Mouse (Mus musculus): ENCODE results near the gene Zfp277. TPM values are rescaled to one million over a fixed set of nuclear protein-coding genes. Genes with fewer than 3 reads are reported as not detected.
A peak's percentile ranks its signal among the peaks of the same experiment; 100 is the strongest.

Zfp277 gene
- polyA plus RNA-seq, 1 experiment from 2014 or later = 32.1 TPM

DNA sequence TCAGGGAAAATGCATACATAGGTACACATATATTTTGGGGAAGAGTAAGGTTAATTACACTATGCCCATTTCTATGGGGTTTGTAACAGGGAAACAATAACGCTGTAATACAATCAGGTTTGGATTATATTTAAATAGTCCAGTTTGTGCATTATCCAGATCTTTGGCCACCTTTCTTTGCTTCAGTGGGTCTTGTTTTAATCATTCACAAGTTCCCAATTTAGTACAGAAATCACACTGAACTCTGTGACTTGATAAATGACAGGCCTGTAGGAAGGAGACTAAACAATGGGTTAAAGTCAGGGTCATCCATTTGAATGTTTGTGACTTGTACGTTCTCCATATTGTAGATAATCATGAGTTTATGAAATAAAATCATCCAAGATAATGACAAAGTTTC lies 130.6 kb downstream of the Zfp277 start:
- over 99% methylated on average over 2 of the region's 2 CpGs for WGBS

DNA sequence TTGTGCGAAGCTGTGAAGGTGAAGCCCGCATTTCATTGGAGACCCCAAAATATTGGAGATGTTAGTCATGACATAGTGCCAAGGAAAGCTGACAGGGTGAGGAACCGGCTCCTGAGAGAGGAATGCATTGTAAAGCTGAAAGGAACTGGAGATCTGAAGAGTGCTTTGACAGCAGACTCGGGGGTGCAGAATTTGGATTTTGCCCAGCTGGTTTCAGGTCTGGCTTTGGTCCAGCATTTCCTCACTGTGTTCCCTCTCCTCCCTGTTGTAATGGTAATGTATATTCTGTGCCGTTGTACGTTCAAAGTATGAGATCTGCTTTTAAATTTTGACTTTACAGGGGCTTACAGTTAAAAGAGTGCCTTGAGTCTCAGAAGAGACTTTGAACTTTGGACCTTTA lies 141.7 kb downstream of the Zfp277 start:
- Histone ChIP-seq H3K4me2 (ENCODE audit: low read length) (no peak overlapping the region), H3K9me3 (ENCODE audit: control insufficient read depth, low read length) (no peaks in the 10 kb centered on the region), H3K27me3 (ENCODE audit: control insufficient read depth, insufficient read depth, low read length) (no peaks in the 10 kb centered on the region), H3K4me1 (ENCODE audit: control insufficient read depth, insufficient read depth, low read length) (no peaks in the 10 kb centered on the region), H3K9ac (replicated peaks; ENCODE audit: low read length) (no peak overlapping the region), H3K36me3 (ENCODE audit: control insufficient read depth, insufficient read depth, low read length) (no peaks in the 10 kb centered on the region), H3K27ac (replicated peaks; ENCODE audit: low read depth, low read length) (no peak overlapping the region), H3K4me3 (replicated peaks; ENCODE audit: low read depth, low read length) (no peak overlapping the region)
- 59% methylated on average over 6 of the region's 6 CpGs for WGBS
- DNase-seq (peak; percentile 49), ATAC-seq (ENCODE audit: low FRiP score, low TSS enrichment) (no peak)

More for the DNA sequence above, 130.6 kb downstream of the Zfp277 start:
- Histone ChIP-seq H3K4me1 (ENCODE audit: control insufficient read depth, insufficient read depth, low read length) (no peaks in the 10 kb centered on the region), H3K4me2 (ENCODE audit: low read length) (no peak overlapping the region), H3K9ac (replicated peaks; ENCODE audit: low read length) (no peak overlapping the region), H3K27ac (replicated peaks; ENCODE audit: low read depth, low read length) (no peak overlapping the region), H3K36me3 (ENCODE audit: control insufficient read depth, insufficient read depth, low read length) (0 out of 2 replicates have a peak, but pooled peaks cover 7% of the 10 kb centered on the region), H3K9me3 (ENCODE audit: control insufficient read depth, low read length) (no peaks in the 10 kb centered on the region), H3K4me3 (replicated peaks; ENCODE audit: low read depth, low read length) (no peak overlapping the region), H3K27me3 (ENCODE audit: control insufficient read depth, insufficient read depth, low read length) (no peaks in the 10 kb centered on the region)
- no peak for ATAC-seq (ENCODE audit: low FRiP score, low TSS enrichment)
- DNase-seq = no peak

- Histone ChIP-seq H3K36me3 (ENCODE audit: control insufficient read depth, insufficient read depth, low read length) (no peaks in the 10 kb centered on the region), H3K27ac (replicated peaks; ENCODE audit: low read depth, low read length) (no peak overlapping the region), H3K9me3 (ENCODE audit: control insufficient read depth, low read length) (no peaks in the 10 kb centered on the region), H3K4me1 (ENCODE audit: control insufficient read depth, insufficient read depth, low read length) (no peaks in the 10 kb centered on the region), H3K4me2 (ENCODE audit: low read length) (no peak overlapping the region), H3K9ac (replicated peaks; ENCODE audit: low read length) (no peak overlapping the region), H3K27me3 (ENCODE audit: control insufficient read depth, insufficient read depth, low read length) (no peaks in the 10 kb centered on the region), H3K4me3 (replicated peaks; ENCODE audit: low read depth, low read length) (no peak overlapping the region)
- DNase-seq (no peak), ATAC-seq (ENCODE audit: low FRiP score, low TSS enrichment) (no peak)
- 95% methylated on average over 3 of the region's 3 CpGs for WGBS
Measured at GRCm38 (mm10) chr12:40298636-40299035, 147.1 kb downstream of the Zfp277 start.

GRCm38 (mm10) chr12:40286539-40286938 lies 159.2 kb downstream of the Zfp277 start:
- no peaks in the 10 kb centered on the region for H3K4me1 ChIP-seq (ENCODE audit: control insufficient read depth, insufficient read depth, low read length)
- H3K27ac ChIP-seq (replicated peaks; ENCODE audit: low read depth, low read length) = no peak overlapping the region
- WGBS = 79% methylated on average over 4 of the region's 4 CpGs
- H3K27me3 ChIP-seq (ENCODE audit: control insufficient read depth, insufficient read depth, low read length) = no peaks in the 10 kb centered on the region
- no peaks in the 10 kb centered on the region for H3K9me3 ChIP-seq (ENCODE audit: control insufficient read depth, low read length)
- no peak overlapping the region for H3K4me3 ChIP-seq (replicated peaks; ENCODE audit: low read depth, low read length)
- DNase-seq (peak; percentile 29), ATAC-seq (ENCODE audit: low FRiP score, low TSS enrichment) (no peak)
- no peak overlapping the region for H3K9ac ChIP-seq (replicated peaks; ENCODE audit: low read length)
- no peaks in the 10 kb centered on the region for H3K36me3 ChIP-seq (ENCODE audit: control insufficient read depth, insufficient read depth, low read length)
- H3K4me2 ChIP-seq (ENCODE audit: low read length) = no peak overlapping the region

GRCm38 (mm10) chr12:40280596-40281325 lies 164.9 kb downstream of the Zfp277 start:
- ATAC-seq (ENCODE audit: low FRiP score, low TSS enrichment) (no peak), DNase-seq (no peak)
- Histone ChIP-seq H3K4me3 (replicated peaks; ENCODE audit: low read depth, low read length) (no peak overlapping the region), H3K9ac (replicated peaks; ENCODE audit: low read length) (no peak overlapping the region), H3K27me3 (ENCODE audit: control insufficient read depth, insufficient read depth, low read length) (no peaks in the 10 kb centered on the region), H3K4me1 (ENCODE audit: control insufficient read depth, insufficient read depth, low read length) (no peaks in the 10 kb centered on the region), H3K9me3 (ENCODE audit: control insufficient read depth, low read length) (no peaks in the 10 kb centered on the region), H3K27ac (replicated peaks; ENCODE audit: low read depth, low read length) (no peak overlapping the region), H3K4me2 (ENCODE audit: low read length) (no peak overlapping the region), H3K36me3 (ENCODE audit: control insufficient read depth, insufficient read depth, low read length) (no peaks in the 10 kb centered on the region)
- WGBS = 90% methylated on average over 4 of the region's 4 CpGs

- H3K4me1 ChIP-seq (ENCODE audit: control insufficient read depth, insufficient read depth, low read length) = no peaks in the 10 kb centered on the region
Measured at GRCm38 (mm10) chr12:40277581-40277980, 168.1 kb downstream of the Zfp277 start.

DNA sequence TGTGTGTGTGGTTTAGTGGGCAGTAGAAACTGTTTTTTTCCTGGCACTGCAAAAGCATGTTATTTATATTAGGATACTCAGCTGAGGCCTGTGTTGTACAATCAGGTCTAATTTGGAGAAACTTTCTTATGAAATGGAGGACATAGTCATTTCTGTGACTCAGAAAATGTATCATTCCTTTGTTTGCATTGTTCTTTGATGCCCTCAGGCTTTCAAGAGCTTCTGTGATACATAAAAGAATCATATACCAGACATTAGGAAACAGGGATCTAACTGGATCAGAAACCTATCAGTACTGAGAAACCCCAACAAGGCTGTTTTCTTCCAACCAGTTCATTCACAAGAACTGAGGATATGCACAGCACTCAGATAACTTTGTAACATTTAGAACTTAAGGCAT lies 170.8 kb downstream of the Zfp277 start:
- Histone ChIP-seq H3K4me3 (replicated peaks; ENCODE audit: low read depth, low read length) (no peak overlapping the region), H3K27ac (replicated peaks; ENCODE audit: low read depth, low read length) (no peak overlapping the region), H3K9me3 (ENCODE audit: control insufficient read depth, low read length) (no peaks in the 10 kb centered on the region), H3K4me2 (ENCODE audit: low read length) (no peak overlapping the region), H3K4me1 (ENCODE audit: control insufficient read depth, insufficient read depth, low read length) (no peaks in the 10 kb centered on the region), H3K36me3 (ENCODE audit: control insufficient read depth, insufficient read depth, low read length) (no peaks in the 10 kb centered on the region), H3K9ac (replicated peaks; ENCODE audit: low read length) (no peak overlapping the region), H3K27me3 (ENCODE audit: control insufficient read depth, insufficient read depth, low read length) (no peaks in the 10 kb centered on the region)
- no peak for DNase-seq
- no peak for ATAC-seq (ENCODE audit: low FRiP score, low TSS enrichment)

More at GRCm38 (mm10) chr12:40277581-40277980, 168.1 kb downstream of the Zfp277 start:
- DNase-seq (no peak), ATAC-seq (ENCODE audit: low FRiP score, low TSS enrichment) (no peak)
- Histone ChIP-seq H3K9me3 (ENCODE audit: control insufficient read depth, low read length) (no peaks in the 10 kb centered on the region), H3K36me3 (ENCODE audit: control insufficient read depth, insufficient read depth, low read length) (no peaks in the 10 kb centered on the region), H3K9ac (replicated peaks; ENCODE audit: low read length) (no peak overlapping the region), H3K4me2 (ENCODE audit: low read length) (no peak overlapping the region), H3K27me3 (ENCODE audit: control insufficient read depth, insufficient read depth, low read length) (no peaks in the 10 kb centered on the region), H3K27ac (replicated peaks; ENCODE audit: low read depth, low read length) (no peak overlapping the region), H3K4me3 (replicated peaks; ENCODE audit: low read depth, low read length) (no peak overlapping the region)
- 93% methylated on average over 3 of the region's 3 CpGs for WGBS

GRCm38 (mm10) chr12:40273339-40273738 lies 172.4 kb downstream of the Zfp277 start:
- H3K4me2 ChIP-seq (ENCODE audit: low read length) = no peak overlapping the region
- H3K9ac ChIP-seq (replicated peaks; ENCODE audit: low read length) = no peak overlapping the region
- no peaks in the 10 kb centered on the region for H3K27me3 ChIP-seq (ENCODE audit: control insufficient read depth, insufficient read depth, low read length)
- WGBS = 90% methylated on average over 4 of the region's 4 CpGs
- ATAC-seq (ENCODE audit: low FRiP score, low TSS enrichment) (no peak), DNase-seq (no peak)
- H3K36me3 ChIP-seq (ENCODE audit: control insufficient read depth, insufficient read depth, low read length) = no peaks in the 10 kb centered on the region
- no peaks in the 10 kb centered on the region for H3K4me1 ChIP-seq (ENCODE audit: control insufficient read depth, insufficient read depth, low read length)
- H3K9me3 ChIP-seq (ENCODE audit: control insufficient read depth, low read length) = no peaks in the 10 kb centered on the region
- H3K4me3 ChIP-seq (replicated peaks; ENCODE audit: low read depth, low read length) = no peak overlapping the region
- H3K27ac ChIP-seq (replicated peaks; ENCODE audit: low read depth, low read length) = no peak overlapping the region

DNA sequence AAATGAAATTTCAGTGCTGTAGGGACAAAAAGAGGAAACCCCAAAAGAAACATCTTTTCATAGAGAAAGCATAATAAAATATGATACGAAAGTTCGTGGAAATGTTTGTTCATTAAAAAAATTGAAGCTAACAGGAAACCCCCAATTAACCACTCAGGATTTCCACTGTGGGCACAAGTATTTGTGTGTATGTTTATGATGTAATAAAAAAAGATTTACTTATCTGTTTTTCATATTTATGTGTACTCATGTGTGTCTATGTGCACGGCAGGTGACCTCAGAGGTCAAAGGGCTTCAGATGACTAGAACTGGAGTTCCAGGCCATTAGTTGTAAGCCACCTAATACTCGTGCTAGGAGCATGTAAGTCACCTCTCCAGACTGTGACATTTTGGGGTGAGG lies 173.0 kb downstream of the Zfp277 start:
- DNase-seq (no peak), ATAC-seq (ENCODE audit: low FRiP score, low TSS enrichment) (no peak)
- H3K4me3 ChIP-seq (replicated peaks; ENCODE audit: low read depth, low read length) = no peak overlapping the region
- H3K27ac ChIP-seq (replicated peaks; ENCODE audit: low read depth, low read length) = no peak overlapping the region
- H3K9me3 ChIP-seq (ENCODE audit: control insufficient read depth, low read length) = no peaks in the 10 kb centered on the region
- no peaks in the 10 kb centered on the region for H3K36me3 ChIP-seq (ENCODE audit: control insufficient read depth, insufficient read depth, low read length)
- H3K4me1 ChIP-seq (ENCODE audit: control insufficient read depth, insufficient read depth, low read length) = no peaks in the 10 kb centered on the region
- H3K4me2 ChIP-seq (ENCODE audit: low read length) = no peak overlapping the region
- 81% methylated on average over 4 of the region's 4 CpGs for WGBS
- no peaks in the 10 kb centered on the region for H3K27me3 ChIP-seq (ENCODE audit: control insufficient read depth, insufficient read depth, low read length)
- no peak overlapping the region for H3K9ac ChIP-seq (replicated peaks; ENCODE audit: low read length)

Measured in midbrain, embryonic 14.5 days (tissue).